Mouse (Mus musculus) cerebellum, adult 8-10 months (tissue): ENCODE data around the gene Kcnj12.

Experiments used
- DNase-seq: peaks from one replicate; pipeline ENCODE4 v3.0.0; 2022

Kcnj12 gene

DNA sequence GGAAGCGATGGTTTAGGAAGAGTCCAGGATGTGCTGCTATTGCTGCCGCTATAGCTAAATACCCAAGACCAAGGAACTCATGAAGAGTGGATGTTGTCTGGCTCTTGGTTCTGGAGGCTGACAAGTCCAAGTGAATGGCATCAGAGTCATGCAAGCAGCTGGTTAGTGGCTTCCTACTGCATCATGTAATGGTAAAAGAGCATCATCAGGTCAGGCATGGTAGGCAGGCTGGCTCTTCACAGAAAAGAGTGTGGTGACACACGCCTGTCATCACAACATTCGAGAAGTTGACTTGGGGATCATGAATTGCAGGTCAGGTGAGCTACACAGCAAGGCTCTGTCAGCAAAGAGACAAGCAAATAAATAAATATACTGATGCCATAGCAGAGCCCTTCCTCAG, 89.1 kb downstream of the Kcnj12 start:
- DNase-seq: no peak

DNA sequence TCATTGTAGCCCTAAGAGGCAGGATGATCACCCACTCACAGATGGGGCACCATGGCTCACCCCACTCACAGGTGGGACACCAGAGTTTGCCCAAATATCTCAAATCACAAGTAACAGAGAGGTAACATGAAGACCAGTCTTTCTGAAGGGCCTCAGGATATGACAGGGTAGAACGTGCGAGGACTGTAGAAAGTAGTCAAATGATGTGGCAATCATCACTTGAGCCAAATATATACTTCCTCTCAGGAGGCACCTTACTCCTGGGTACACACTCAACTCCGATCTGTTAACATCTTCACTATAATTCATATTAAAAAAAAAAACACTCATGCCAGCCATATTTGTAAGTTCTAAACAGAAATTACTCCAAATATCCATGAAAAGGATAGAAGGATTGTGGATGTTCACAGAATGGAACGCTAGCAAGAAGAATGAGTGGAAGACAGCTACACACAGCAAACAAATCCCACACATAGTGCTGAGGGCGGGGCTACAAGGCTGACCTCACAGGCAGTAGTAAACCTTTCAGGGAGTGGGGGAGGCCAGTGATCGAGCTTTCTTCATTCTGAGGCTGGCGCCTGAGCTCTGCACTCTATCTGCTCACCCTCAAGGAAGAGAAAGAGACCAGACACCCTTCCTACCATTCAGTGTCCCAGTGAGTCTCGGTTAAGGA, 90.1 kb downstream of the Kcnj12 start:
- no peak for DNase-seq

DNA sequence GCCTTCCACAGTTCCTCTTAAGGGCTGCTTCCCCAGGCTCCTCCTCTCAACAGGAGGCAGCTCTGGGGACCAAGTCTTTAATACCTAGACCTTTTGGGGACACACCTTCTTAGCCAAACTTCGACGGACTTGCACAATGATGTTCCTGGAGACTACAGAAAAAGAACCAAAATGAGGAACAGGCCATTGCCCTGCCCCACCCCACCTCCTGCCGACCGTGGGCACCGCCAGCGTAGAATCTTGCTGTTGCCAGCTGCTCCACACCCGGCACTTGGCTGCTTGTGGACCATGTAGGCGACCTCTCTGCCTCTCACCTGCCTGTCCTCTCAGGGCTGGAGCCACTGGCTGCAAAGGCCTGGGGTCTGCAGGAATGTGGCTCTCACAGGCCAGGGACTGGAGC, 93.9 kb downstream of the Kcnj12 start:
- DNase-seq: no peak

DNA sequence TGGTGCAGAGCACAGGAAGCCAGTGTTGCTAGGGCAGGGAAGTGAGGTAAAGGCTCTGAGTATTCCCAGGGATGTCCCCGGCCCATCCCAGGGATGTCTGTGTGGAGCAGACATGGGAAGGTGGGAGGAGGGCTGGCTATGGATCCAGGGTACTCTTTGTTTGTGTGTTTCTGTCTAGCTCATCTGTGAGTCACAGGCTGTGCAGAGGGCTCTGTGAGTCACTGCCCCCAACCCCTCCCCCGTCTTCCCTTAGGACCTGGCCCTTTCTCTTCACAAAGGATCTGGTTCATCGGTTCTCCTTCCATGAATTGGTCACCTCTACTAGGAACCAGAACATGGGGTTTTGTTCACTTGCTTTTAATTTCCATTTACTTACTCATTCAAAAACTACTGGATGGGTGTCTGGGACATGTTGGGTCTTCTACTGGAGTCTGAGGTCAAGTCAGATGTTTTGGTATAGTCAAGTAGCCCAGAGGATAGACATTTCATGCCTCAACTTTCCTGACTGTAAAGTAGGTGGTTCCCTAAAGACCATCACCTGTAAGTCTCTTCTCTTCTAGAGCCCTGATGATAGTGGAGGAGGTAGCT, 97.7 kb downstream of the Kcnj12 start:
- no peak for DNase-seq
